Mouse (Mus musculus) heart, postnatal 14 days (tissue): ENCODE measurements around the gene Tmem130. TPM values are rescaled to one million over a fixed set of nuclear protein-coding genes. Genes with fewer than 3 reads are reported as not detected.
"Not testable (repeated sequence)": the region's sequence is repeated elsewhere in the genome, so short reads cannot be mapped to it uniquely, and the experiment has no call there.

Experiments
- DNase-seq, 2 experiments: peaks; one replicate each; pipeline ENCODE4 v3.0.0; 2021 to 2022
- intact Hi-C: fragments of 180-260 bp; cut with DNase I; formaldehyde crosslinking; loops from one replicate; pipeline ENCODE4 v1.15.1; 2025
- long read RNA-seq, 2 experiments: library from polyadenylated mRNA; stranded (forward); transcript quantifications; one replicate each; pipeline ENCODE4 v2.0.0; 2021
- total RNA-seq, 2 experiments: library from RNA; stranded (reverse); gene quantifications; 2 replicates each; pipeline ENCODE4 v1.2.3; 2021

Gene Tmem130
- total RNA-seq, result under 1 TPM; 0.10 to 0.17 TPM
- long read RNA-seq, experiment 1, partial matches to known transcripts, result 1 of 1 reads
- long read RNA-seq, experiment 1, other reads (novel, unspliced or antisense), result 0 of 1 reads
- long read RNA-seq, experiment 2, result 0 reads

GRCm38 (mm10) chr5:144761161-144761868 lies at the start of gene Tmem130:
Gene Tmem130 (minus strand): TSS chr5:144761818.
- no peak for DNase-seq
- intact Hi-C loops, result no loop called here

GRCm38 (mm10) chr5:144806931-144807330 lies 45.3 kb upstream of the Tmem130 start:
- intact Hi-C loops, result no loop called here
- DNase-seq, result no peak

- peak; percentile 27 to 36 for DNase-seq
- intact Hi-C loops, result no loop called here
Observed at GRCm38 (mm10) chr5:144804181-144804580, 42.6 kb upstream of the Tmem130 start.

GRCm38 (mm10) chr5:144803066-144803465 lies 41.4 kb upstream of the Tmem130 start:
- intact Hi-C loops, result no loop called here
- DNase-seq, result no peak

GRCm38 (mm10) chr5:144797116-144797515 lies 35.5 kb upstream of the Tmem130 start:
- DNase-seq, result no peak
- intact Hi-C loops, result no loop called here

GRCm38 (mm10) chr5:144794687-144795086 lies 33.1 kb upstream of the Tmem130 start:
- intact Hi-C loops, result loop anchor here (5.0 kb wide), 1 partner anchor 193 kb away; no protein-coding TSS in a partner anchor
- DNase-seq, result peak; percentile 22 to 39

- intact Hi-C loops, result loop anchor here (5.0 kb wide), 1 partner anchor 194 kb away; no protein-coding TSS in a partner anchor
Observed at GRCm38 (mm10) chr5:144793374-144793773, 31.8 kb upstream of the Tmem130 start.

GRCm38 (mm10) chr5:144786464-144786863 lies 24.8 kb upstream of the Tmem130 start:
- intact Hi-C loops, result no loop called here
- DNase-seq, result no peak

More at GRCm38 (mm10) chr5:144793374-144793773, 31.8 kb upstream of the Tmem130 start:
- DNase-seq, result no peak

GRCm38 (mm10) chr5:144780654-144781053 lies 19.0 kb upstream of the Tmem130 start:
- intact Hi-C loops, result no loop called here
- DNase-seq, result no peak

- intact Hi-C loops, result no loop called here
- DNase-seq, result no peak
Observed at GRCm38 (mm10) chr5:144773231-144773630, 11.6 kb upstream of the Tmem130 start.

- intact Hi-C loops, result no loop called here
- no peak for DNase-seq
Observed at GRCm38 (mm10) chr5:144769067-144769482, 7.5 kb upstream of the Tmem130 start.

- intact Hi-C loops, result no loop called here
- DNase-seq, result peak; percentile 93 to 95
Observed at GRCm38 (mm10) chr5:144767911-144768841, 6.6 kb upstream of the Tmem130 start.

- intact Hi-C loops, DNase-seq: not testable (repeated sequence)
Observed at GRCm38 (mm10) chr5:144767106-144767798, 5.6 kb upstream of the Tmem130 start, which contains the start of gene Trrap. Gene Trrap (plus strand): TSS chr5:144767732.

- intact Hi-C loops, result no loop called here
- no peak for DNase-seq
Observed at GRCm38 (mm10) chr5:144766646-144767045, 5.0 kb upstream of the Tmem130 start.

- intact Hi-C loops, result no loop called here
- no peak for DNase-seq
Observed at GRCm38 (mm10) chr5:144766026-144766425, 4.4 kb upstream of the Tmem130 start.

- intact Hi-C loops, result no loop called here
- DNase-seq, result no peak
Observed at GRCm38 (mm10) chr5:144758422-144758821, 3.2 kb downstream of the Tmem130 start.

- intact Hi-C loops, result no loop called here
- no peak for DNase-seq
Observed at GRCm38 (mm10) chr5:144757402-144757801, 4.2 kb downstream of the Tmem130 start.

- intact Hi-C loops, result no loop called here
- no peak for DNase-seq
Observed at GRCm38 (mm10) chr5:144755191-144755590, 6.4 kb downstream of the Tmem130 start.

GRCm38 (mm10) chr5:144753041-144753440 lies 8.6 kb downstream of the Tmem130 start:
- intact Hi-C loops, result no loop called here
- peak; percentile 13 to 50 for DNase-seq

- intact Hi-C loops, result no loop called here
- DNase-seq, result no peak
Observed at GRCm38 (mm10) chr5:144752432-144752831, 9.2 kb downstream of the Tmem130 start.
